Mouse (Mus musculus) forelimb bud, embryonic 11.5 days (tissue): ENCODE measurements around the gene Sebox.
A peak's percentile ranks its signal among the peaks of the same experiment; 100 is the strongest.
"Not testable (repeated sequence)": the region's sequence is repeated elsewhere in the genome, so short reads cannot be mapped to it uniquely, and the experiment has no call there.

Experiments used
- DNase-seq: peaks from one replicate; pipeline ENCODE4 v3.0.0-alpha.2; 2012; ENCODE audit warnings: low read depth, low spot score

The Sebox gene

GRCm38 (mm10) chr11:78497544-78498522 lies 5.4 kb upstream of the Sebox start, which contains the start of gene Sarm1:
TSS of gene Sarm1 (minus strand) at chr11:78497754.
- DNase-seq, result peak; percentile 95

- no peak for DNase-seq
Measured at GRCm38 (mm10) chr11:78499004-78499403, 4.2 kb upstream of the Sebox start, which contains the start of gene Vtn. TSS of gene Vtn (plus strand) at chr11:78499091.

- no peak for DNase-seq
Measured at GRCm38 (mm10) chr11:78499543-78499942, 3.7 kb upstream of the Sebox start.

GRCm38 (mm10) chr11:78500623-78501202 lies 2.5 kb upstream of the Sebox start:
- DNase-seq, result no peak

GRCm38 (mm10) chr11:78501529-78501928 lies 1.7 kb upstream of the Sebox start:
- DNase-seq, result no peak

GRCm38 (mm10) chr11:78505430-78505829 lies 2.2 kb downstream of the Sebox start:
- DNase-seq, result no peak

GRCm38 (mm10) chr11:78509148-78509547 lies 5.9 kb downstream of the Sebox start:
- DNase-seq, result no peak

- peak; percentile 90 for DNase-seq
Measured at GRCm38 (mm10) chr11:78512025-78512957, 9.0 kb downstream of the Sebox start, which contains the start of the genes Tmem199 and Poldip2. TSS of gene Tmem199 (minus strand) at chr11:78512172. TSS of gene Poldip2 (plus strand) at chr11:78512193.

GRCm38 (mm10) chr11:78513106-78513790 lies 10.0 kb downstream of the Sebox start:
- no peak for DNase-seq

- no peak for DNase-seq
Measured at GRCm38 (mm10) chr11:78515549-78516325, 12.5 kb downstream of the Sebox start.

- DNase-seq, result no peak
Measured at GRCm38 (mm10) chr11:78518931-78519330, 15.7 kb downstream of the Sebox start.

- no peak for DNase-seq
Measured at GRCm38 (mm10) chr11:78521880-78522279, 18.6 kb downstream of the Sebox start.

GRCm38 (mm10) chr11:78522481-78522997 lies 19.3 kb downstream of the Sebox start:
- no peak for DNase-seq

GRCm38 (mm10) chr11:78523241-78523955 lies 20.2 kb downstream of the Sebox start:
- no peak for DNase-seq

- DNase-seq, result no peak
Measured at GRCm38 (mm10) chr11:78524838-78525237, 21.6 kb downstream of the Sebox start.

GRCm38 (mm10) chr11:78528714-78529113 lies 25.5 kb downstream of the Sebox start:
- DNase-seq, result no peak

GRCm38 (mm10) chr11:78530001-78530400 lies 26.8 kb downstream of the Sebox start:
- no peak for DNase-seq

GRCm38 (mm10) chr11:78531046-78531445 lies 27.8 kb downstream of the Sebox start:
- DNase-seq, result no peak

GRCm38 (mm10) chr11:78531515-78531914 lies 28.3 kb downstream of the Sebox start:
- not testable (repeated sequence) for DNase-seq
